Mouse (Mus musculus) embryonic facial prominence, embryonic 12.5 days (tissue): ENCODE measurements around the gene 4930449I24Rik. TPM values are rescaled to one million over a fixed set of nuclear protein-coding genes. Genes with fewer than 3 reads are reported as not detected.
"Not testable (repeated sequence)": the region's sequence is repeated elsewhere in the genome, so short reads cannot be mapped to it uniquely, and the experiment has no call there.

ENCODE experiments used
- ATAC-seq: fragments of 200-750 bp; cut with Nextera tagmentation; 2 replicates; pipeline ENCODE4 v1.8.0; 2017; ENCODE audit not compliant: insufficient number of reproducible peaks, insufficient read depth, low FRiP score, low TSS enrichment
- H3K27ac ChIP-seq: fragments of 300-500 bp; sonication (generic); 2 replicates; pipeline ENCODE4 v1.5.1; 2016; ENCODE audit warnings: mild to moderate bottlenecking
- H3K27me3 ChIP-seq: fragments of 300-500 bp; sonication (generic); 2 replicates; pipeline ENCODE4 v1.6.1; 2016; ENCODE audit warnings: mild to moderate bottlenecking, moderate library complexity
- H3K36me3 ChIP-seq: fragments of 300-500 bp; sonication (generic); 2 replicates; pipeline ENCODE4 v1.6.1; 2016; ENCODE audit warnings: mild to moderate bottlenecking
- H3K4me1 ChIP-seq: fragments of 300-500 bp; sonication (generic); 2 replicates; pipeline ENCODE4 v1.6.1; 2016
- H3K4me2 ChIP-seq: fragments of 300-500 bp; sonication (generic); replicated peaks from 2 replicates; pipeline ENCODE4 v1.6.1; 2016; ENCODE audit warnings: mild to moderate bottlenecking, moderate library complexity
- H3K4me3 ChIP-seq: fragments of 300-500 bp; sonication (generic); 2 replicates; pipeline ENCODE4 v1.5.1; 2016; ENCODE audit warnings: mild to moderate bottlenecking
- H3K9ac ChIP-seq: fragments of 300-500 bp; sonication (generic); 2 replicates; pipeline ENCODE4 v1.6.1; 2016; ENCODE audit warnings: mild to moderate bottlenecking, moderate library complexity
- H3K9me3 ChIP-seq: fragments of 300-500 bp; sonication (generic); 2 replicates; pipeline ENCODE4 v1.6.1; 2016; ENCODE audit warnings: mild to moderate bottlenecking, moderate library complexity
- WGBS: fragments of 180-500 bp; shearing (Covaris S2); methylation state at CpG from one replicate; pipeline ENCODE4 v1.1.7; 2016; 5-methylcytosine and 5-hydroxymethylcytosine counted together
- polyA plus RNA-seq: library from polyadenylated mRNA; unstranded; fragments of >200 nt; fragmentation: Nextera tagmentation; extraction: Ambion mirVana; gene quantifications from 2 replicates; pipeline ENCODE4 v1.2.1, GENCODE M21; 2016

Gene 4930449I24Rik
- polyA plus RNA-seq, 1 experiment from 2014 or later, result not detected

- not testable (repeated sequence) for H3K9ac ChIP-seq, H3K4me2 ChIP-seq, H3K27me3 ChIP-seq, H3K9me3 ChIP-seq, ATAC-seq, H3K36me3 ChIP-seq, H3K4me1 ChIP-seq, H3K4me3 ChIP-seq, H3K27ac ChIP-seq
- WGBS, result 94% methylated on average over 3 of the region's 3 CpGs
These were observed 23.3 kb downstream of the 4930449I24Rik start, which contains the start of gene Gm3404 for GRCm38 (mm10) chr5:146525501-146525900. TSS of gene Gm3404 (plus strand) at chr5:146525801.

- H3K9ac ChIP-seq, result not testable (repeated sequence)
These were observed 35.1 kb downstream of the 4930449I24Rik start, which contains the start of gene Gm3409 for GRCm38 (mm10) chr5:146537347-146537746. TSS of gene Gm3409 (plus strand) at chr5:146537647.

More at GRCm38 (mm10) chr5:146537347-146537746, 35.1 kb downstream of the 4930449I24Rik start, which contains the start of gene Gm3409:
- H3K27me3 ChIP-seq, H3K4me2 ChIP-seq, H3K36me3 ChIP-seq, H3K27ac ChIP-seq, H3K4me1 ChIP-seq, H3K4me3 ChIP-seq, ATAC-seq, H3K9me3 ChIP-seq: not testable (repeated sequence)
- 95% methylated on average over 2 of the region's 3 CpGs for WGBS

Other genes starting within 250 kb of the 4930449I24Rik start
- 5.4 and 5.5 TPM in 2 replicates for gene Wasf3, start 117.4 kb upstream of the 4930449I24Rik start, polyA plus RNA-seq
- gene Gm6408, start 20.4 kb upstream of the 4930449I24Rik start, polyA plus RNA-seq, result not detected in 2 replicates
- gene Gm6370, start 11.0 kb upstream of the 4930449I24Rik start, polyA plus RNA-seq, result not detected in 2 replicates
- gene Gm3402, start 11.7 kb downstream of the 4930449I24Rik start, polyA plus RNA-seq, result not detected in 2 replicates
- gene Gm3404, start 23.4 kb downstream of the 4930449I24Rik start, polyA plus RNA-seq, result not detected in 2 replicates
- gene Gm3409, start 35.2 kb downstream of the 4930449I24Rik start, polyA plus RNA-seq, result not detected in 2 replicates
- not detected in 2 replicates for gene Gm3415, start 53.7 kb downstream of the 4930449I24Rik start, polyA plus RNA-seq
- 0.18 TPM in 1 of 2 replicates, not detected in the other for gene Gpr12, start 82.8 kb downstream of the 4930449I24Rik start, polyA plus RNA-seq